Mouse (Mus musculus) cerebellum, postnatal 10 days (tissue): ENCODE data around the gene Tmtc2.

Source experiments
- DNase-seq, 2 experiments: peaks; one replicate each; pipeline ENCODE4 v3.0.0; 2021; ENCODE audit warnings: mixed read lengths in 2 of 2

Gene Tmtc2

DNA sequence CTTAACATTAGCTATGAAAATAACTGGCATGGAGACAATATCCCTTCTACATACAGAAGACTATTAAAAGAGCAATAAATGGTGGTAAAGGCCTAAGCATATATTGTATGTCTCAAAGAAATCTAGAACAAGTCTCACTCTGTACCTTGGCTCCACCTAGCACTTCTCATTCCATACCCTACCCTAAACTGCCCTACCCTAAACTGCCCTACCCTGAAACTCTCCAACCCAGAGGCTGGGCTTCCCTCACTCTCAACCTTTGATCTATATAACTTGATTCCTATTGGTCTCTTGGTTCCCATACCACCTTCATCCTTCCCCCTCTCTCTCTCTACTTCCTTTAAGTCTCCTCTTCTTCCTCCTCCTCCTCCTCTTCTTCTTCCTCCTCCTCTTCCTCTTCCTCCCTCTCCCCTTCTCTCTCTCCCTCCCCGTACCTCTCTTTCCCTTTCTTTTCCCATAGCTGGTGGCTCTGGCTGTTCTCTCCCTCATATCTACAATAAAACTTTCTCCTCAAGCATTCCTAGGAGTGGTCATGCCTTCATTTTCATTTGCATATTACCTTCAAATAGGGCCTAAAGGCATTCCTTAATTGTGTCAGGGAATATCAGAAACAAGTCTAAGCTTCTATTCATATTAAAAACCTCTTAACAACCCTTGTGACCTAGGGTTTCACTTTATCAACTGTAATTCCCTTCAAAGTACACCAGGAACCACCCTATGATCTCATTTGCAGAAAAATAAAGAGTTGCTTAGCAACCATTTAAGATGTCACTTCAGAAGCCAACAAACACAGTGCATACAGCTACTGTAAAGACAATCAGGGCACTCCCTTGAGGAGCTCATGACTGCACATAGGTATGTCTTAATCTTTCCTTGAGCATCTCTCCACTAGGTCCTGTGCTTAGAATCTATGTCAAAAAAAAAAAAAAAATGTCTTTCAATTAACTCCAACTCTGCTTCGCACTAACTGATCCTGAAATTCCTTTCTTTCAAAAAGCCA is 29.9 kb downstream of the Tmtc2 start:
- no peak for DNase-seq

DNA sequence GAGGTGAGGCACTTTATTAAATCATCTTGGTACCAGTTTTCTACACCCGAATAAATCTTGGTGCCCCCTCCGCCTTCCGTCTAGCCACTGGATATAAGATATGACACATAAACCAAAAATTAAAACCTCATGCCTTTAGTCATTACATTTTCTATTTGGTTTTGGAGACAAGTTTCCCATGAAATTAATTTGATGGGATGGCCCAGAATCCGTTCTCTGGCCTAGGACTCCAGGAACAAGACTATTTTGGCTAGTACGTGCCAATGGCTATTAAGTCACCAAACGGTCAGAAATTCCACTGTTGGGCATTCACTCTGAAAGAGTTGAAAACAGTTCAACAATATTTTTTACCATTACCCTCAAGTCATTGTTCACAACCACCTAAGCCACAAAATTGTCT is 32.2 kb downstream of the Tmtc2 start:
- DNase-seq: no peak

DNA sequence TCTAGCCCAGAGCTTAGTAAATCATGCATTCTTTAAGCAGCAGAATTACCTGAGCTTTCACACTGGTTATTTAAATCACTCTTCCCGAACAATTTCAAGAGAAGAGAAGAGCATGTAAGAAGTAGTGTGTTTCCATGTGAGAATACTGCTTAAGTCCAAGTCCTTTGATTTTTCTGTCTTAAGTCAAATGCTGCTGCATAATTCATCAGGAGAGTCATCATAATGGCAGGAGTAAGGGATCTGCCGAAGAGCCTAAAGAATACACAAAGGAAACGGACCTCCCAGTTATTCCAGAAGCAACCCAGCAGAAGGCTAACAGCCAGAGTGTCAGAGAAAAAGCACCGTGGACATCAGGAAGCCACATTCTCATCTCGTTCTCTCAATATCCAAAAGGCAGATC is 34.6 kb downstream of the Tmtc2 start:
- DNase-seq: peak in 1 of 2 experiments; percentile 46

DNA sequence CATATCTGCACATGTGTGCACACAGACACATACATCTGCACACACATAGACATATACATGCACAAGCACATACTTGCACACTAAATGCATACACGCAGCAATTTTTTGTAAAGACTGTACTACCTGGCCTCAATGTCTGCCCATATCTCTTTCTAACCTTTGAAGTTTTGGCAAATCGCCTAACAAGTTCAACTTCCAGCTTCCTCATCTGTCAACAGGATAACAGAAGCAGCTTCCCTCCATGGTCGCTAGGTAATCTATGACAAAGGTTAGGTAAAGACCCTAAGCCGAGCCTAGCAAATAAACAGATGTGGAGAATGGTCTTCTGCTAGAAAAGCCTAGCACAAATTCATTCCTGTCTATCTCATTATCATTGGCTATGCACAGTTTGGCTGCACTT is 37.3 kb downstream of the Tmtc2 start:
- DNase-seq: no peak

DNA sequence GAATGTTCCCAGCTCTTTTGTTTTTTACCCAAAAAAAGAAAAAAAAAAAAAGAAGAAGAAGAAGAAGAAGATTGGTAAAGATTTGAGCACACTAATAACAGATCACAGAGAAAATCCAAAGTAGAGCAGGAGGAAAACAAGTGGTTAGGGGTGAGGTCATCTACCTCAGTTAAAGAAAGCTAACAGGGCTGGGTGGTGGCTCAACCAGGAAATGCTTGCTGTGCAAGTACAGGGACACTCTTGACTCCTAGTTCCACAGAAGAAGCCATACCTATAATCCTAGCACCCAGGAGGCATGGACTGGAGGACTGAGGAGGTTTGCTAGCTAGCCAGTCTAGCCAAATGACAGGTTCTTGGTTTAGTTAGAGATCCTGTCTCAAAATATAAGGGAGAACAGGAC is 38.4 kb downstream of the Tmtc2 start:
- no peak for DNase-seq

DNA sequence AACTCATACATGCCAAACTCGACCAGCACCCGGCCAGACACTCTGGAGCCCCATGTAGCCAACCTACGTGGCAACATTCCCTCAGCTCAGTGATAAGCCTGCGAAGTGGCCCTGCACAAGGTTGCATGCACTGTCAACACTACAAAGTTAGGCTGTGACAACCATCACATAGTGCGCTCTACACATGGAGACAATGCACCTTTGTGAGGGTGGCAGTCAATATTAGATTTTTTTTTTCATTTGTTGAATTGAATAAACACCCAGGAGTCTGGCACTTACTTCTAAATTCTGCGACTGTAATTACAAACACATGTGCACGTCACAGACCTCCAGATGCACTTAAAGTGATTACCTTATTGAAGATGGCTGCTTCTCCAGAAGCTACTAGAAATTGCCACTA is 41.5 kb downstream of the Tmtc2 start:
- DNase-seq: no peak

DNA sequence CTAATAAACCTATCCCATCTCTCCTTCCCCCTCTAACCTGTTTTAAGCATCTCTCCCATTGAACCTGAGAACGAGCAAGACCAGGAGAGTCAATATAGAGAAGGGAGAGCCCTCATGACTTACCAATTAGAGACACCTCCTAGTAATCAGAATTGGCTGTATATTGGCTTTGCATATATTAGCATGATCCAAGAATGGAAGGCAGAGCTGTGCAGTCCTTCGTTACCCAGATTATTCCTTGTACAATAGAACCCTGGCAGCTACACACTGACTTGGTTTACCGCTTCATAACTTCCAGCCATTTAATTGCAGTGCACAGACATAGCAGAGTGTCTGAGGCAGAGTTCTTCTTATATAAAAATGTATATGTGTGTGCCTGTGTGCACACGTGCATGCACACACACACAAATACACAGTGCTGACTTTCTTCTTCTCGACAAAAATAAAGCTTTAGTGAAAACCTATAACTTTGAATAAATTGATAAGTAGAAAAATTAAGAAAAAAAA is 42.2 kb downstream of the Tmtc2 start:
- no peak for DNase-seq

DNA sequence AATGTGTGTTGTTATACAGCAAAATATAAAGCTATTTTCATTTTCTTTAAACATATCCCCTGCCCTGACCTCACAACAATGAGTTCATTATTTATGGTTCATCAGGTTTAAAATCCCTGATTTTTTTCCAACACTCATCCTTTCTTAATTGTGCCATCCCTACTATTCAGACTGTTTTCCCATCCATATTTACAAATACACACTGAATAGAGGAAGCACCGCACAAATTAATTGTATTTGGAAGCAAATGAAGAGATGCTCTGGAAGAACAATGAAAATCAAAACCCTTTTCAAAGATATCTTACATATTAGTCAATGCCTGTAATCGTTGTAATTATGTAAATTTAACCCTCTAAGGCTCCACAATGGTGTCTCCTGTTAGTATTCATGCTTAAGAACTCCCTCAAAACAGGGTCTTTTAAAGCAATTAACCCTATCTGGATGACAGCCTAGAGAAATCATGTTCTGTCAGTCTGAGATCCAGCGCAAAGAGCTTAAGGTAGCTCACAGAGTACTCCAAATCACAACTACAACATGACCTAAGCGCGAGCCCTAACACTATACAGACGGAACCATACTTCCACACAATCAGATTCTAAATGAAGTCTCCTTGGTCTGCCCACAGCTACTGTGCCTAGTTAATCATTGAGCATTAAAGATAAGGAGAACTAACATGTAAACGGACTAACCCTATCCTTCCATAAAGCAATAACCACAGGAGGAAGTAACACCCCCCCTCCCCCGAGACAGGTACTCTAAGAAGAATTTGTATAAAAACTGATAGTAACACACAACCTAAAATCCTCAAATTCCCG is 43.0 kb downstream of the Tmtc2 start:
- DNase-seq: no peak

DNA sequence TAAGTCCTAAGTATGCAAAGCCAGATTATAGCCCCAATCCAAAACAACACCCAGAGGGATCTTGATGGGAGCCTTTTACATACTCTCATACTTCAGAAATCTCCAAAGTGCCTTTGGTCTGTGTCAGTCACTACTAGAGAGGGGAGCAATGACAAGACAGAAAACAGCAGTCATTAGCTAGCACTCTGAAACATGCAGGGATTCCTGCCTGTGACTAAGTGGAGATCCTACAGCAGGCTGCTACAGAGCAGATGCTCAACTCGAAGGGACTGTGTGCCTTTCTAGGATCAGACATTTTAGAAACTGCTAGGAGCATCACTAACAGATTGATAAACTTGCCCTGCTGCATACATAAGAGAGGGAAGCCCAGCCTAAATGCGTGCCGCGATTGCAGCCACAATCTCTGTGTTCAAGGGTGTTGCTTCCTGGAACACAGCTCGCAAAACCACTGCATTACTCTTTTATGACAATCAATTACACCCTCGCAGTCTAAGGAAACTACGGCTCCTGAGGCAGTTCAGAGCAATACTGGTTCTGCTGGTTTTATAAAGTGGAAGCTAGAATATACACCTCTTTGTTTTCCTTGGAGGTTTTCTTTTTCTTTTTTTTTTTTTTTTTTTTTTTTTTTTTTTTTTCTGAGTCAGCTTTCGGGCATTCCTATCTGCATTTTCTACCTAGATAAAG is 50.7 kb downstream of the Tmtc2 start:
- DNase-seq: no peak

DNA sequence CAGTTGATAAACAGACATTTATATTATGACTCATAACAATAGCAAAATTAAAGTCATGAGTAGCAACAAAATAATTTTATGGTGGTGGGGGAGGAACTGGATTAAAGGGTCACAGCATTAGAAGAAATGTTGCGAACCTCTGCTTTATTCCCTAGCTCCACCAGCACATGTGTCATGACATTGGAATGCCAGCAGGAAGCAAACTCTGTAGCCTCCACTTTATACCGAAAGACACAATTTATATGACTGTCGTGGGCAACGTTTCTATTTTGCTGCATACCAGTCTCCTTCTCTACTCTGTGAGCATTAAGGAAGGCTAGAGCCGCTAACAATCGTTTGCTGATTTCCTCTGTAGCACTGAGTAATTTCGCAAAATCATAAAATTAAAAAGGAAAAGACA is 51.8 kb downstream of the Tmtc2 start:
- no peak for DNase-seq

DNA sequence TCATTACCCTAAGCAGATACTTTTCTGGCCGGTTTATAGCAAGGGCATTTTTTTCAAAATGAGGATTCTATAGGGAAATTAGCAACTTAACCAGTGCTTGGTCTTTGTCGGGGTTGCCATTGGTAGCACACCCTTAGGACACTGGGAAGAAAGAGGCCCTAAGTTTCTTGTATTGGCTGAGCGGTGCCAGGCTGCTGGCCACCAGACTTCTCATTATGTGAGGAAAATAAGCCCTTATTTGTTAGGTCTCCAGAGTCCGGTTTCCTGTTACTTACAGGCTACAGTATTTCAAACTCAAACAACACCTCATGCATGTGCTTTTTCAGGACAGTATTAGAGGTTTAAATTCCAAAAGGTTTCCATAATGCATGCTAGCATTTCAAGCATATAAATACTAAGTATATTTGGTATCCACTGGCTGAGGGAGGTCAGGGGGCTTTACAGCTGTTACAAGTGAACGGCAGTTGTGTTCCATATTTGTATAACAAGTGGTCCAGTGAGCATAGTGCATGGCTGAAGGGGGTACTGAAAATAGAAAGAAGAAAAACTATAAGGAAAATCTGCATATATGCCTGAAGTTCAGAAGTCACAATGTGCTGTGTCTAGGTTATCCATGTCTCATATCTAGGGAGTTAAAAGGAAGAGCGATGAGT is 55.0 kb downstream of the Tmtc2 start:
- DNase-seq: no peak

DNA sequence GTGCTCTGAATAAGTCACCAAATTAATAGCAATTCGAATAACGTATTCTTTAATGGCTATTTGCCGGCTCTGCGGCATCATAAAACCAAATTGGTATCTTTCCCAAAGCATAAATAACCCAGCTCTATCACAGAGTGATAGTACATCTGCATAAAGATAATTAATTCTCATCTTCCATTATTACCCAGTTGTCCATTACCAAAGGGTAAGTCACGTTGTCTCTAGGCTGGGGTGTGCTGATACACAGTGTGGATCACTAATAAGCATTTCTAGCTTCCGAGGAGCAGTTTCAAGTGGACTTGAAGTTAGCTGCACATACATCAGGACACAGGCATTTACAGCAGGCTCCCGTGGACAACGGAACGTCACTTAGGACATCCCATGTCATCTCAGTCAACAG is 56.1 kb downstream of the Tmtc2 start:
- no peak for DNase-seq

DNA sequence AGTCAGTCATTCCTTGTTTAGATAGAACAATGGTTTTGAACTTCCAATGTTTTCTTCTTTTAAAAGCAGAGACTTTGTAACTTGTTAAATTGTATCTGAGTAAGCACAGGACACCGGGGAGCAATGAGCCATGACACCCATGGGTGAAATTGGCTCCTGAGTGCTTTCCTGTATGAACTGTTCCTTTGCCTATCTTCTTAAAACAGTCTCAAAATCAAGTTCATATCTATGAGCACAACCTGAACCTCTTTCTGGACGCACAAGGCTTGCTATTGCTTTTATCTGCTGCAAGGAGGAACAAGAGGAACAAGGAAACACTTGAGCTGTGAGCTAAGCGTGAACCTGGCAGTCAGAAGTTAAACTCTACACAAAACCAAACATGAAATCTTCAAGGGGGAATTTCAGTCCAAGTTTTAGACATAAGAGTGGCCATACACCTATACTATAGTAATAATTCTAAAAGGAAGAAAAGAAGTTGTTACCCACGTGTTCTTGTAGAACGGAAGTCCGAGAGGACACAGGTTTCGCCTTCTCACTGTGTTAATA is 60.4 kb downstream of the Tmtc2 start:
- no peak for DNase-seq

DNA sequence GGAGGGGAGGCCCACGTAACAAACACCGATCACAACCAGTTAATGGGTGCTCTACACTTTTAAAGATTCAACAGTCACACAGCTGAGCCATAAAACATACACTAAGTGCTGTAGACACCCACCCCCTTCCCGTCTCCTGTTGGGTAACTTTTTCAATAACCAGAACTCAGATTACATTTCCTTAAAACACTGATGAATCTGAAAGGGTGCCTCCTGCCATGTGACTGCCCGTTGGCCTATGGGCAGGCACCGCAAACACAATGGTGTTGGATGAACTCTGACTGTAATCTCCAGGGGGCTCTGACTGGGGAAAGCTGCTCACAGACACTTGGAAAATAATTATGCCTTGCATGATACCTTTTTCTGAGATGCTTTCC is 64.4 kb downstream of the Tmtc2 start:
- DNase-seq: peak; percentile 47 to 48

DNA sequence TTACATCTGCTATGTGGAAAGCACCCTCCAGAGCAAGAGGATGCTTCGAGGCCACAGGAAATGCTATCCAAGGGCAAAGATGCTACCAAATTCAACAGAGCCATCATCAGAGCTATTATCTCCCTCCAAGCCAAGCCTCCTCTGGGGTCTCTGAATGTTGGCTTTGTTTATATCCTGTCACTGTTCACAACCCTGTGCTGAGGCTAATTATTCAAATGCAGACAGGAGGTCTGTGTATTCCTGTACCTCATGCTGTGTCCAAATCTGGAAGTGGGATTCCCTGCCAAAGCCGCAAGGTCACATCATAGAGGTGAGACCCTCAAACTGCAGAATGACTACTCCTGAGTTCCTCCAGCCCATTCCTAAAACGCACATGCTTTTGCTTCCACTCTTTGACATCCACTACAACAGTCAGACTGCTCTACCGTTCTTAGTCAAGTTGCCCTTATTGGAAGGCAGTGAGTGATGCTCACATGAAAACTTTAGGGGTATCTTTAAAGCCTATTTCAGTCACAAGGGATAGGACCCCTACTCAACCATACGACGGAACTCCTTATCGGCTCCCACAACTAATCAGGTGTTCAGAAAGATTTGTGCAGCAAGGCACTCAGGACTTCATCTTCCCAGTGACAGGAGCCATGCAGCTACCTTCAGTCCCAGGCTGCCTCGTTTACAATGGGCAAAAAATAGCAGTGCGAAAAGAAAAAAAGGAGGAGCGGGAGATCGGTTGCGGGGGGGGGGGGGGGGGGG is 64.9 kb downstream of the Tmtc2 start:
- peak; percentile 91 to 93 for DNase-seq

DNA sequence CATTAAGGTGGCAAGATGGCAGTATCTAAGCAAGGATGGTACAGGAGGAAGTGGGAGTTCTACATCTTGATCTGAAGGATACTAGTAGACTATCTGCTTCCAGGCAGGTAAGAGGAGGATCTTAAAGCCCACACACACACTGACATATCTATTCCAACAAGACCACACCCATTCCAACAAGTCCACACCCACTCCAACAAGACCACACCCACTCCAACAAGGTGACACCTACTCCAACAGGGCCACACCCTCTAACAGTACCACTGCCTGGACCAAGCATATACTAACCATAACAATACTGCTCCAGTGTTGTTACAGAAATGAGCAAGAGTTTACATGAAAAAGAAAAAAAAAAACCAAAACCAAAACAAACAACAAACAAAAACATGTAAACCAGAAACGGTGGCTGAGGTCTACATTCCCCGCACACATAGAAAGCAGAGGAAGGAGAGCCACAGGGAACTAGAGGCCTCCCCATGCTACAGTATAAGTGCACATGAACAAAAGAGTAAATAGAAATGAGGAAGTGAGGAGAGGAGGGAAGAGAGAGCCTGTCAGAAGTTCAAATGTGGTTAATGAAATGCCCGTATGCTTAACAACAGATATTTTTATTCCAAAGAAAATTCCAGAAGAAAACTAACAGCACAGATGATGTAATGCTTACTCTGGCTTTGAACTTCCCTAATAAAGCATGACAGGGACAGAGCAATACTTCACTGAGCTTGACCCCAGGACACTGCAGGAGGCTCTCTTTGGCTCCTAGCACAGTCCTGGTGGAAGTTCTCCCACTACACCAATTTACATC is 66.1 kb downstream of the Tmtc2 start:
- DNase-seq: no peak

DNA sequence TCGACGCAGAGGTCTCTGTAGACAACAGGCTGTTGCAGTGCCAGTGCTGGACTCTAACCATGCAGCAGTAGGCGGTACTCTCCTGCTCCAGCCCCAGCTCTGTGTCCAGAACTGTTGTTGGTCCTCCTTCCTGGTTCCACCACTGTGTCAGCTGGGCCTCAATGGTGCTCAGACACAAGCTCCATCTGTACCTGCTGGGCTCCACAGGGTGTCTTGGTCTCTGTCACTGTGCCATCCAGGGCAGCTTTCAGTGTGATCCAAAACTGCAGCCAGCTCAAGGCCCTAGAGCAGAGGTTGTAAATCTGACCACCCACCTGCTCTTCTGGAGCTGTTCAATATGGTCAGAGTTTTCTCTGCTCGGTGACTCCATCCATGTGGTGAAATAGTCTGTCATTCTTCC is 68.2 kb downstream of the Tmtc2 start:
- DNase-seq: peak; percentile 87 to 95

DNA sequence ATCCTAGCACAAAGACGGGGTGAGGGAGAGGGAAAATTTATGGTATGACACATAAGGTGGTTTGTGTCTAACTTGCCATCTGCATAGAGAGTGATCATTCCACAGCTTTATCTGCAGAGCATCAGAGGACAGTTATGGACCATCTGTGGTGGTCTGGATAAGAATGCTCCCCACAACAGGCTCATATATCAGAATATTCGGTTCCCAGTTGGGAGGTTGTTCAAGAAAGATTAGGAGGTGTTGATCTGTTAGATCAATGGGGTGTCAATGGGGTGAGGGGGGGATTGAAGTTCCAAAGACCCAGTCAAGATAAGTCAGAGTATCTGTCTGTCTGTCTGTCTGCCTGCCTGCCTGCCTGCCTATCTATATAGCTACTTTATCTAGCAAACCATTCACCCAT is 69.8 kb downstream of the Tmtc2 start:
- DNase-seq: no peak

DNA sequence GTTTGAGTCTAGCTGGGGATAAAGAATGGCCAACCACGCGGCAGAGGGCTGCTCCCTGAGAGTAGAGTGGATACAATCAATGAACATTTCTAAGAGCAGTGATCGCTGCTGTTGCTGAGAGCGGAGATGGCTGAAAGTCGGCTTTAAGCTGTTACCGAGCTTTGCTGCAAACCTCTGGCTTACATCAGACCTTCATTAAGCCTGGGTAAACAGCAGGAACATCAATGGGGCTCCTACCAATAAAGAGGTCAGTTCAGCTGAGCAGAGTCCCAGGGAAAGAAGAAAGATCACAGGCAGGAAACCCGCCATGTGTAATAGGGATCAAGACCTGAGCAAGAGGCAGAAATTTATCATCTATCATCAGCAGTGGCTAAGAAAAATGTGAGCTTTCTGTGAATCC is 72.5 kb downstream of the Tmtc2 start:
- no peak for DNase-seq

DNA sequence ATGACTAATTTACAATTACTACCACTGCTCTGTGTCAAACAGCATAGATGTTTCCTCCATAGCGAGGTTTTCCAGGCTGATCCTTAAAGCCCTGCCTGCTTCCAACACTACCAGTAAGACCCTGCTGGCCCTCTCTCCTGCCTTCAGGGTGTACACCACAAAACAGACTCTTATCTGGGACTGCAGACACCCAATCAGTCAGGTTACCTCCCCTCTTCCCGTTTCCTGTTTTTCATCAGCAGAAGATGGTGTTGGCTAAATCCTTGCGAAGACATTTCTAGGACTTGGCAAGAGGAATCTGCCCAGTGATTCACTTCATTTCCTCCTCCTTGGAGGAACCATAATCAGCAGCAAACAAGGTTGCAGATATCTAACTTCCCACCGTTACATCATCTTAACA is 73.8 kb downstream of the Tmtc2 start:
- DNase-seq: no peak

DNA sequence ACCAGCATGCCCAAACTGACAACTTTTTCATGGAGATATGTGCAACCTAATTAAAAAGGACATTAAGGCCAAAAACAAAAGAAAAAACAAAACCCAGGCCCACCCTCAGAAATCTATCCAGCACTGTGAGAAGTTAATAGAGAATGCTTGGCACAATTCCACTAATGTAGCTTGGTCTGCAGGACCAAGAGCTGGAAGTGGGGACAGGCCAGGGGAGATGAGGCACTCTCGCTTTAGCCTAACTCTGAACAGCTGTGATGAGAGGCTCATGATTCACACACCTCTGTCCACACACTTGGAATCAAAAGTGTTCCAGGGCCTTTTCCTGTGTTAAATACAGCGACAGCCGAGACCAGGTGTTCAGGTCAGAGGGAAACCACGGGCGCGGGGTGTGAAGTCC is 79.0 kb downstream of the Tmtc2 start:
- no peak for DNase-seq
